Mouse (Mus musculus) intestine, postnatal 0 days (tissue): Measurements from ENCODE around the gene Asic2. TPM values are rescaled to one million over a fixed set of nuclear protein-coding genes. Genes with fewer than 3 reads are reported as not detected.
"Not testable (repeated sequence)": the region's sequence is repeated elsewhere in the genome, so short reads cannot be mapped to it uniquely, and the experiment has no call there.

Source experiments
- ATAC-seq: fragments of 200-750 bp; cut with Nextera tagmentation; 2 replicates; pipeline ENCODE4 v1.8.0; 2017; ENCODE audit warnings: mild to moderate bottlenecking, moderate TSS enrichment, moderate library complexity
- H3K27ac ChIP-seq: fragments of 300-500 bp; sonication (generic); 2 replicates; pipeline ENCODE4 v1.5.1; 2014; ENCODE audit warnings: mild to moderate bottlenecking, low read depth, low read length, moderate library complexity
- H3K27me3 ChIP-seq: fragments of 300-500 bp; sonication (generic); replicated peaks from 2 replicates; pipeline ENCODE4 v1.6.1; 2014; ENCODE audit warnings: low read length, mixed read lengths; ENCODE audit not compliant: control insufficient read depth, insufficient read depth
- H3K36me3 ChIP-seq: fragments of 300-500 bp; sonication (generic); 2 replicates; pipeline ENCODE4 v1.6.1; 2014; ENCODE audit warnings: mild to moderate bottlenecking, moderate library complexity; ENCODE audit not compliant: control insufficient read depth, insufficient read depth
- H3K4me1 ChIP-seq: fragments of 300-500 bp; sonication (generic); replicated peaks from 2 replicates; pipeline ENCODE4 v1.6.1; 2014; ENCODE audit warnings: antibody characterized with exemption, low read length, mixed read lengths; ENCODE audit not compliant: control insufficient read depth, insufficient read depth
- H3K4me2 ChIP-seq: fragments of 300-500 bp; sonication (generic); replicated peaks from 2 replicates; pipeline ENCODE4 v1.6.1; 2014; ENCODE audit warnings: low read depth, mild to moderate bottlenecking, moderate library complexity
- H3K4me3 ChIP-seq: fragments of 300-500 bp; sonication (generic); 2 replicates; pipeline ENCODE4 v1.5.1; 2014; ENCODE audit warnings: low read depth, low read length
- H3K9ac ChIP-seq: fragments of 300-500 bp; sonication (generic); 2 replicates; pipeline ENCODE4 v1.6.1; 2014; ENCODE audit warnings: mild to moderate bottlenecking, low read depth, low read length
- H3K9me3 ChIP-seq: fragments of 300-500 bp; sonication (generic); 2 replicates; pipeline ENCODE4 v1.6.1; 2016; ENCODE audit warnings: mixed run types; ENCODE audit not compliant: control insufficient read depth
- CTCF ChIP-seq: sonication (generic); IDR thresholded peaks from 2 replicates; pipeline ENCODE4 v1.5.1; 2016; ENCODE audit warnings: low read depth, mild to moderate bottlenecking, control low read depth, antibody characterized with exemption, moderate library complexity
- WGBS: fragments of 180-500 bp; shearing (Covaris S2); extraction: QIAGEN DNeasy Blood & Tissue Kit; methylation state at CpG from one replicate; pipeline ENCODE4 v1.1.7; 2014; 5-methylcytosine and 5-hydroxymethylcytosine counted together
- polyA plus RNA-seq: library from polyadenylated mRNA; unstranded; fragments of >200 nt; fragmentation: Nextera tagmentation; extraction: Ambion mirVana; gene quantifications from 2 replicates; pipeline ENCODE4 v1.2.1, GENCODE M21; 2015

The Asic2 gene
- polyA plus RNA-seq, 1 experiment from 2014 or later, result 0.55 TPM

DNA sequence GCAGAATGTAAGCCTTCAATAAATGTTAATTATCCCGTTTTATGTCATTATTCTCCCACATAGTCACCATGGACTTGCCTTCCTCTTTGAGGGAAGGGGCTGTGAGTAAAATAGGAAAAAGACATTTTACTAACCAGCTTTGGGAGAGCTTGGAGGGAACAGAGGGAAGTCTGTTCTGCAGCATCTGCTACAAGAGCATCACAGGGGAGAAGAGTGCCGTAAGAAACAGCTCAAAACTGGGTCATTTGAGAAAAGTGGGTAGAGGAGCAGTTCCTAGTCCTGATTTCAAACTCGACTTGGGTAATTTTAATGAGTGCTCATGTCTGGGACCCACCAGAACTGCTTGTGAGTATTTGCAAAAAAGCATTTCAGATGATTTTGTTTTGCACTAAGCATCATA, 707.0 kb downstream of the Asic2 start:
- H3K4me2 ChIP-seq, result no peak overlapping the region
- WGBS, result 85% methylated on average over 3 of the region's 3 CpGs
- H3K9ac ChIP-seq, result no peak overlapping the region
- H3K27ac ChIP-seq, result no peak overlapping the region
- no peaks in the 10 kb centered on the region for H3K36me3 ChIP-seq
- no peak for TF ChIP-seq CTCF
- H3K4me1 ChIP-seq, result no peaks in the 10 kb centered on the region
- H3K27me3 ChIP-seq, result no peaks in the 10 kb centered on the region
- no peak for ATAC-seq
- H3K4me3 ChIP-seq, result no peak overlapping the region
- H3K9me3 ChIP-seq, result no peaks in the 10 kb centered on the region

DNA sequence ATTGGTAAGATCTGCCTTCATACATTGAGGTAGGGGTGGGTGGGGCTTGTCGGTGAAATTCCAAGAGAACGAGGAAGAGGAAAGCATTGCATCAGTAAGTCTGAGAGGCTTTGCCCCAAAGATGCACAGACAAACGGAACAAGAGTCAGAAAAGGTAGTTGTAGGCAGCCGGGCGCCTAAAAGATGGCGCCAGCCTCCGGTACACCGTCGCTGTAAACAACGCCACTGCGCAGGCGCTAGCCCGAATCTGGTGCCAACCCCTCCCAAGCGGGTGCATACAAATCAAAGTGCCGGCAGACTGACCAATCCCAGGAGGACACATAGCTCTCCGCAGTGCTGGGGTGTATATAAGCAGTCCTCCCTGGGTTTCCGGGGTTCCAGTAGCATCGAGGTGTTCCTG, 727.1 kb downstream of the Asic2 start:
- H3K27ac ChIP-seq, ATAC-seq, H3K27me3 ChIP-seq, H3K9ac ChIP-seq, H3K36me3 ChIP-seq, H3K4me2 ChIP-seq, H3K4me1 ChIP-seq, H3K9me3 ChIP-seq, H3K4me3 ChIP-seq: not testable (repeated sequence)
- WGBS, result 92% methylated on average over 18 of the region's 18 CpGs

DNA sequence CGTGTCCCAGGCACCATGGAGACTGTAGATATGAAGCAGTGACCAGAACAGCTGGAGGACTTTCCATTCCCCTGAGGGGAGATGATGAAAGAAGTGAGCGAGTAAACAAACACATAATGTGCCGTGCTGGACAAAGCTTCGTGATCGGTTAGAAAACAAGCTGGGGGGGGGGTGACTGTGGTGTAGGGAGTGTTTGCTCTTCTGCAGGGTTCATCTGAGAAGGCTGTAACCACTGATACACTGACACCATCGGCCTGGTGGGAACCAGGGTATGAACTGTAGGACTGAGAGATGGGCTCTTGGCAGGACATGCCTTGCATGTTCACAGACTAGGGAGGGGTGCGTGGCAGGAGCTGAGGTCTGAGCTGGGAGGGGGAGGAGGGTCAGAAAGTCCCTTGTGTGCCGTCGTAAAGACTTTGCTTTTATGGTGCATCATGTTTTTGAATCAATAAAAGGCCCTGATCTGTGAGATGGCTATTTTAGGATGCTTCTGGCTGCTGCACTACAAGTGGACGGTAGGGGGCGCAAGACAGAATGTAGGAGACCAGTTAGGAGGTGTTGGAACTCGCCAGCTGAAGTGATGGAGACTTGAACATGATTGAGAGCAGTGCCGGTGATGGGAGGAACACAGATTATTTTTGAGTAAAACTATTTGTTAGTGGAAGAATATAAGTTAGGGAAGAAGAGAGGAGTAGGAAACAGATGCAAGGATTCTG, 728.1 kb downstream of the Asic2 start:
- H3K4me1 ChIP-seq, result no peaks in the 10 kb centered on the region

DNA sequence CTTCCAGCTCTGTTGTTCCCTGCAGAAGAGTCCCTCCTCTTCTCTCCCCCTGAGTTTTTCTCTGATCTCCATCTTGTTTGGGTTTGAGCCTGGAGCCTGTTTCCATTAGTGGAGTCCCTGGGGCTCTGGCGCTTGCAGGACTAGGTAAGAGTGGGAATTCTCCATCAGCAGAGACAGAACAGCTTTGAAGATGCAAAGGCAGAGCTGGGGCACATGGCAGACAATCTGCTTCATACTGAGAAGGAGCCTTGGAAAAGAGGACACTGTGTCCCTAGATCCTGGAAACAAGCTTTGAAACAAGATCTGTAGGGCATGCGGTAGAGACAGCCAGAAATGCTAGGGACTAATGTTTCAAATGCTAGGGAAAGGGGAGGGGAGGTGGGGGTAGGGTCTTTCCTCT, 729.2 kb downstream of the Asic2 start:
- Histone ChIP-seq H3K36me3 (no peaks in the 10 kb centered on the region), H3K4me1 (no peaks in the 10 kb centered on the region), H3K9me3 (no peaks in the 10 kb centered on the region), H3K27ac (no peak overlapping the region), H3K4me3 (no peak overlapping the region), H3K9ac (no peak overlapping the region), H3K4me2 (no peak overlapping the region), H3K27me3 (no peaks in the 10 kb centered on the region)
- TF ChIP-seq CTCF, result no peak
- ATAC-seq, result no peak
- WGBS, result 70% methylated on average over 2 of the region's 2 CpGs

More for the DNA sequence above, 728.1 kb downstream of the Asic2 start:
- Histone ChIP-seq H3K4me3 (no peak overlapping the region), H3K27me3 (no peaks in the 10 kb centered on the region), H3K4me2 (no peak overlapping the region), H3K9me3 (no peaks in the 10 kb centered on the region), H3K27ac (no peak overlapping the region), H3K9ac (no peak overlapping the region), H3K36me3 (no peaks in the 10 kb centered on the region)
- TF ChIP-seq CTCF, result peak; percentile 64
- no peak for ATAC-seq
- 32% methylated on average over 13 of the region's 13 CpGs for WGBS

DNA sequence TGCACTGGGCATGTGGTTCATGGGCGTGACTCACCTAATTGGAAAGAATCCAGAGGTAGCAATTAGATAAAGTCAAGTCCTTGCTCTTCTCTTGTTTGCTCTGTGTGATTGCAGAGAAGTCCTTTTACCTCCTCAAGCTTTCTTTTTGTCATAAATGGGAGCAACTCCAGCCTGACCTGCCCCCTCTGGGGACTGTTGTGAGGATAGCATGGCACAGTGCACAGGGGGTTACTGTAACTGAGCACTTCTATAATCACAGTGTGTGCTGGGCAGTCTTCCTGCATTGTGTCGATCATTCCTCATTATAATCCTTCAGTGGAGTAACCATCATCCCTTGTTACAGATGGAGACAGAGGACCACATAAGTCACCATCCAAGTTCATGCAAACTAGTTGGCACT, 732.2 kb downstream of the Asic2 start:
- Histone ChIP-seq H3K36me3 (no peaks in the 10 kb centered on the region), H3K9ac (no peak overlapping the region), H3K4me3 (no peak overlapping the region), H3K4me2 (no peak overlapping the region), H3K4me1 (no peaks in the 10 kb centered on the region), H3K9me3 (no peaks in the 10 kb centered on the region), H3K27ac (no peak overlapping the region), H3K27me3 (no peaks in the 10 kb centered on the region)
- TF ChIP-seq CTCF, result no peak
- ATAC-seq, result no peak
- WGBS, result 78% methylated on average over 2 of the region's 2 CpGs

DNA sequence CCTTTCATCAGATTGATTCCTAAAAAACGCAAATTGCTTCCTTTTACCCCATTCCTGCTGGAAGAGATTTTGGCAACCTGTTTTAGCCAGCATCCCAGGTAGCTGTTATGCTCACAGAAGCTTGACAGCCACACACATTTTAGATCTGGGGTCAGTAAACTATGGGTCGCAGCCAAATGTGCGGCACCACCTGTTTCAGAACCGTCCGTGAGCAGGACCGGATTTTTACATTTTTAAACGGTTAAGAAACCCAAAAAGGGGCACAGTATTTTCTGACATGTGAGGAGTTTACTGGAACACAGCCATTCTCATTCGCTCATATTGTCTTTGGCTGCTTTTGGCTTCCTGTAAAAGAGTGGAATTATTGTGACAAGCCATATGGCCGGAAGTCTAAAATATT, 744.9 kb downstream of the Asic2 start:
- no peak for ATAC-seq
- Histone ChIP-seq H3K4me1 (no peaks in the 10 kb centered on the region), H3K9ac (no peak overlapping the region), H3K4me3 (no peak overlapping the region), H3K27ac (no peak overlapping the region), H3K9me3 (no peaks in the 10 kb centered on the region), H3K27me3 (no peaks in the 10 kb centered on the region), H3K4me2 (no peak overlapping the region), H3K36me3 (no peaks in the 10 kb centered on the region)
- TF ChIP-seq CTCF, result no peak
- 84% methylated on average over 9 of the region's 9 CpGs for WGBS

DNA sequence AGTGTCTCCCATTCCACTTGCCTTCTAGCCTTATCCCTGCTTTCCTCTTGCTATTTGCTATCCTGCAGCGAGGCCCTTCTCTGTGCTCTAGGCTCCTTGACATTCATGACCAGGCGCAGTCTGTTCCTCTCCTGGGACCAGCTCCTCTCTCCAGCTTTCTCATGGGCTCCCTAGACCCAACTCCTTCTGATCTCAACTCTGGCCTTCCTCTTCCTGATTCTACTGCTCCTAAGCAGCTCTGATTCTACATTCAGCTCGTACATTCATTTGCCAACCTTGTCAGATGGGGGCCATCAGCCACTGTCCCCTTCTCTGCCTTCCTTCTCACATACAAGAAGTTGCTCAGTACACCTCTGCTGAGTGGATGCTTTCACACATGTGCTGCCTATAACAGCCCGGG, 747.5 kb downstream of the Asic2 start:
- H3K9me3 ChIP-seq, result no peaks in the 10 kb centered on the region
- no peaks in the 10 kb centered on the region for H3K36me3 ChIP-seq
- no peak overlapping the region for H3K9ac ChIP-seq
- 78% methylated on average over 4 of the region's 4 CpGs for WGBS
- H3K4me2 ChIP-seq, result no peak overlapping the region
- TF ChIP-seq CTCF, result no peak
- no peak overlapping the region for H3K4me3 ChIP-seq
- no peak overlapping the region for H3K27ac ChIP-seq
- no peaks in the 10 kb centered on the region for H3K4me1 ChIP-seq
- no peaks in the 10 kb centered on the region for H3K27me3 ChIP-seq
- ATAC-seq, result no peak
